Mouse (Mus musculus) cerebellum, adult 2 months (tissue): ENCODE measurements around the gene Zbtb5.

Experiments used
- CTCF ChIP-seq: fragments of 200-500 bp; IDR thresholded peaks from 2 replicates; pipeline ENCODE4 v1.5.1; 2011; ENCODE audit warnings: low read depth, mild to moderate bottlenecking, control low read depth, low read length, moderate library complexity, borderline replicate concordance; ENCODE audit not compliant: insufficient read depth
- POLR2A ChIP-seq: fragments of 200-500 bp; IDR thresholded peaks from 2 replicates; pipeline ENCODE4 v1.6.1; 2011; ENCODE audit warnings: low read length, control low read depth, borderline replicate concordance; ENCODE audit not compliant: insufficient read depth

DNA sequence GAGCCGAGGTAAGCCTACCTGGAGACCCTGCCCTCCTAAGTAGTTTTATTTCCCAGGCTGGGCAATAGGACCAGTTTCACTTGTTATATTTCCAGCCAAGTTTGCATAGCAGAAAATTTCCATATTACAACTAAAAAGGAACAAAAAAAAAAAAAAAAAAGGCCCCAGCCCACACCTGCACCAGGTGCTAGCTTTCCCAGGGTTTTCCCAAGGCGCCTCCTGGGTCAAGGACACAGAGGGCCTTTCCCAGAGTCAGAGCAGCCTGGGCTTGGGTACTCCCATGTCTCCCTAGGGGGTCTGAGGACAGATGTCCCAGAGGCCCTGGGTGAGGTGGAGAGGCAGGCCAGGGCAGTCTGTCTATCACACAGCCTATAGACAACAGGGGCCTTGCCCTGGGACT, 47.0 kb downstream of the Zbtb5 start:
- TF ChIP-seq POLR2A (no peak), CTCF (no peak)
